Mouse (Mus musculus) C3H10T1/2 (cell line): ENCODE data around the gene Atp5h. TPM values are rescaled to one million over a fixed set of nuclear protein-coding genes. Genes with fewer than 3 reads are reported as not detected.

Experiments
- polyA plus RNA-seq, 2 experiments: library from polyadenylated mRNA; unstranded; fragments of >200 nt; fragmentation: generic; extraction: Trizol; gene quantifications; one replicate each; pipeline ENCODE4 v1.2.1; 2012; ENCODE audit warnings: missing spikeins in 2 of 2

Atp5h gene
- polyA plus RNA-seq = 100 to 1,000 TPM; 816 to 966 TPM

GRCm38 (mm10) chr11:115419531-115420237 is at the start of gene Atp5h, which contains the start of gene Kctd2:
Atp5h (minus strand) TSS chr11:115419962.
Kctd2 (plus strand) TSS chr11:115420128.

GRCm38 (mm10) chr11:115462243-115462891 is 42.6 kb upstream of the Atp5h start, which contains the start of gene Slc16a5:
Slc16a5 (plus strand) TSS chr11:115462474.

DNA sequence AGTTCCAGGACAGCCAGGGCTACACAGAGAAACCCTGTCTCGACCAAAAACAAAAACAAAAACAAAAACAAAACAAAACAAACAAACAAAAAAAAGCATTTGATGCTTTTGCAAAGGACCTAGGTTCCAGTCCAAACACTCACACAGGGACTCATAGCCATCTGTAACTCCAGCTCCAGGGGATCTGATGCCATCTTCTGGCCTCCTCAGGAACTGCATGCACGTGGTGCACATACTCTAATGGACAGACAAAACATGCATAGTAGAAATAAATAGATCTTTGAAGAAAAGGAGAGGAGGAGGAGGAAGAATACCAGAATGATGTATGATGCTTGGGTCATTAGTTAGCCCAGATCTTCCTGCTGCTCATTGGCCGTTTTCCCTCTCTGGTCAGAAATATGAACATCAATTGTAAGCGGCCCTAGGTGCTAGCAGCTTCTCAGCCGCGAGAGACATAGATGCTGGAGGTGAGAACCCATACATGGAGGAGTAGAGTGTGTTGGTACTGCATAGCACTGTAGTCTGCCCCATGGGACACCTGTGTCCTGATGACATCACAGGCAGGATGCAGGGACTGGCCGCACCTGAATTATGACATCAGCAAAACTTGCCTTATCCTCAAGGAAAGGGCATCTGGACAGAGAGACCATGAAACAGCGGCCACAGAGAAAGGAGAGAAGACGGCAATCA is 20.3 kb upstream of the Atp5h start, which contains the start of gene Trim80:
Gene Trim80 (plus strand): TSS at position 640 of the 690 bp plus-strand sequence.

GRCm38 (mm10) chr11:115403338-115404124 is 16.2 kb downstream of the Atp5h start, which contains the start of gene Mrpl58:
Mrpl58 (plus strand) TSS chr11:115403752.

DNA sequence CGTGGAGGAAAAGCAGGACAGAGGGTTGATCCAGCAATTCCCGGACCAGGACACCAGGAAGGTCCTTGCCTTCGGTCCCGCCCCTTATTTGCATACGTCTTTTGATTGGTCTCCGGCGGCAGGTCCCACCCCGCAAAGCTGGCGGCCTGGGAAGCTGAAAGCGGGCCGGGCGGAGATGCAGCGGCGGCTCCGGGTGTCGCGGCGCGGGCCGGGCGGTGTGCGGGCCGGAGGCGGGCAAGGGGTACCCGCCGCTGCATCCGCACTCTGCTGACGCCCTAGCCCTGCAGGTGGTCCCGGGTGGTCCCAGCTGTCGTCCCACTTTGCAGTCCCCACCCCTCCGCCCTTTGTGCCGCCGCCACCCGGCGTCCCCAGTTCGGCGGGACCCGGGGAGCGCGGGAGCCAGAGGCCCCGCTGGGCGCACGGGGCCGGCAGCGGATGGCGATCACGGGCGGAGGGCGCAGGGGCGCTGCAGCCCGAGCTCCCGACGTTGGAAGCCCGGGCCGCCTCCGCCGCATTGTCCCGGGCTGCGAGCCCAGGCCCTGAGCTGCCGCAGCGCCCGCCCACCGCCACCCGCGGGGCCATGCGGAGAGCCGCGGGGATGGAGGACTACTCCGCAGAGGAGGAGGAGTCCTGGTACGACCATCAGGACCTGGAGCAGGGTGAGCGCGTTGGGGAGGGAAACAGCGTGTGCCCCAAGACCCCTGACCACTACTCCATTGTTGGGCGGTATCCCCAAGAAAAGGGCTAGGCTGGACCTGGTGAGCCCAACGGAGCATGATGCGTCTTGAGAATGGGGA is 37.8 kb downstream of the Atp5h start, which contains the start of gene Cdr2l:
Gene Cdr2l (plus strand): TSS at position 174 of the 797 bp plus-strand sequence.

DNA sequence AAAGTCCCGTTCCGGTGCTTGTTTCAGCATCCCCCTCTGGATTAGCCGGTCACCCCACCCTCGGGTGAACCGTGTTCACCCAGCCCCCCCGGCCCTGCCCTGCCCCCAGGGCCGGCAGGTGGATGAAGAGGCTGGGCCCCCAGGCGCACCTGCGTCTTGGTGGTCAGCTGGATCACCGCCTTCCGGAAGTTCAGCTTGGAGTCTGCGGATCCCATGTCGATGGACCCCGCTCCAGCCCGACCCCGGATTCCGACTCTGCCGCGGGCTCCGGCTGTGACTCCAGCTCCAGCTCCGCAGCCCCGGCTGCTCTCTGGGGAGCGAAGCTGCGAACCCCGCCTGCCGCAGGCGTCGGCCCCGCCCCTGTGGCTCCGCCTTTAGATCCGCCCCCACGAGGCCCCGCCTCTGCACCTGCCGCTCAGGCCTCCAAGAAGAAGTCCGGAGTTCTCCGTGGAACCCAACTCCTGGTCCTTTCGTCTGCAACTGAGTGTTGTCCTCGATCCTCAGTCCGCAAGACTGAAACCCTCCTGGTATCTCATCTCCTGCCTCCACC is 52.3 kb downstream of the Atp5h start, which contains the start of gene Hid1:
Gene Hid1 (minus strand): TSS at position 362 of the 550 bp plus-strand sequence.

Other genes starting within 250 kb of the Atp5h start
- 1 to 10 TPM; 3.2 to 9.7 TPM for gene Tmem104, start 232.5 kb downstream of the Atp5h start, polyA plus RNA-seq
- gene Nat9, start 232.1 kb downstream of the Atp5h start, polyA plus RNA-seq = 10 to 100 TPM; 19.1 to 27.4 TPM
- not detected for gene Grin2c, start 152.7 kb downstream of the Atp5h start, polyA plus RNA-seq
- 10 to 100 TPM; 15.6 to 23.1 TPM for gene Fdxr, start 142.9 kb downstream of the Atp5h start, polyA plus RNA-seq
- under 1 TPM in 1 of 2 experiments, not detected in 1; 0.05 TPM for gene Fads6, start 122.3 kb downstream of the Atp5h start, polyA plus RNA-seq
- under 1 TPM in 1 of 2 experiments, not detected in 1; 0.06 TPM for gene Otop2, start 112.8 kb downstream of the Atp5h start, polyA plus RNA-seq
- gene Ush1g, start 97.9 kb downstream of the Atp5h start, polyA plus RNA-seq = under 1 TPM; 0.11 to 0.34 TPM
- not detected for gene Otop3, start 85.2 kb downstream of the Atp5h start, polyA plus RNA-seq
- gene Hid1, start 52.2 kb downstream of the Atp5h start, polyA plus RNA-seq = 1 to 10 TPM; 1.9 to 7.6 TPM
- 10 to 100 TPM in 1 of 2 experiments, 1 to 10 TPM in 1; 6.5 to 16.4 TPM for gene Cdr2l, start 38.0 kb downstream of the Atp5h start, polyA plus RNA-seq
- gene Mrpl58, start 16.2 kb downstream of the Atp5h start, polyA plus RNA-seq = 100 to 1,000 TPM; 204 to 411 TPM
- gene Kctd2, start 166 bp upstream of the Atp5h start, polyA plus RNA-seq = 10 to 100 TPM; 24.1 to 58.3 TPM
- not detected for gene Trim80, start 20.6 kb upstream of the Atp5h start, polyA plus RNA-seq
- gene Slc16a5, start 42.5 kb upstream of the Atp5h start, polyA plus RNA-seq = under 1 TPM; 0.12 to 0.76 TPM
- 10 to 100 TPM in 1 of 2 experiments, 1 to 10 TPM in 1; 3.4 to 13.7 TPM for gene Armc7, start 55.7 kb upstream of the Atp5h start, polyA plus RNA-seq
- 100 to 1,000 TPM; 130 to 206 TPM for gene Nt5c, start 71.9 kb upstream of the Atp5h start, polyA plus RNA-seq
- gene Jpt1, start 94.4 kb upstream of the Atp5h start, polyA plus RNA-seq = 100 to 1,000 TPM; 321 to 516 TPM
- gene Sumo2, start 116.3 kb upstream of the Atp5h start, polyA plus RNA-seq = 100 to 1,000 TPM; 150 to 340 TPM
- gene Nup85, start 144.5 kb upstream of the Atp5h start, polyA plus RNA-seq = 100 to 1,000 TPM in 1 of 2 experiments, 10 to 100 TPM in 1; 90.3 to 107 TPM
- 100 to 1,000 TPM in 1 of 2 experiments, 10 to 100 TPM in 1; 71.5 to 141 TPM for gene Mrps7, start 184.0 kb upstream of the Atp5h start, polyA plus RNA-seq
- 10 to 100 TPM in 1 of 2 experiments, 1 to 10 TPM in 1; 6.0 to 15.0 TPM for gene Gga3, start 184.1 kb upstream of the Atp5h start, polyA plus RNA-seq
- gene Mif4gd, start 193.0 kb upstream of the Atp5h start, polyA plus RNA-seq = 10 to 100 TPM; 13.3 to 37.6 TPM
- gene Slc25a19, start 208.3 kb upstream of the Atp5h start, polyA plus RNA-seq = 10 to 100 TPM; 13.5 to 18.8 TPM